Mouse (Mus musculus) cerebellum, adult 2 months (tissue): Measurements from ENCODE around the gene Zfp2. TPM values are rescaled to one million over a fixed set of nuclear protein-coding genes. Genes with fewer than 3 reads are reported as not detected.

Experiments
- DNase-seq, 2 experiments: peaks; one replicate each; pipeline ENCODE4 v3.0.0; 2021
- H3K27ac ChIP-seq: fragments of 200-500 bp; 2 replicates; pipeline ENCODE4 v1.5.1; 2012; ENCODE audit warnings: low read length, control low read depth, inconsistent platforms; ENCODE audit not compliant: insufficient read depth
- H3K27me3 ChIP-seq: fragments of 200-500 bp; 2 replicates; pipeline ENCODE4 v1.6.1; 2012; ENCODE audit warnings: inconsistent platforms, mild to moderate bottlenecking, low read length, moderate library complexity; ENCODE audit not compliant: control insufficient read depth, insufficient read depth
- H3K4me1 ChIP-seq: fragments of 200-500 bp; 2 replicates; pipeline ENCODE4 v1.6.1; 2011; ENCODE audit warnings: low read length; ENCODE audit not compliant: control insufficient read depth, insufficient read depth
- H3K4me3 ChIP-seq: fragments of 200-500 bp; replicated peaks from 2 replicates; pipeline ENCODE3; 2011; ENCODE audit warnings: mild to moderate bottlenecking, low read depth, low read length, control low read depth; ENCODE audit not compliant: insufficient read depth
- CTCF ChIP-seq: fragments of 200-500 bp; IDR thresholded peaks from 2 replicates; pipeline ENCODE4 v1.5.1; 2011; ENCODE audit warnings: low read depth, mild to moderate bottlenecking, control low read depth, low read length, moderate library complexity, borderline replicate concordance; ENCODE audit not compliant: insufficient read depth
- POLR2A ChIP-seq: fragments of 200-500 bp; IDR thresholded peaks from 2 replicates; pipeline ENCODE4 v1.6.1; 2011; ENCODE audit warnings: low read length, control low read depth, borderline replicate concordance; ENCODE audit not compliant: insufficient read depth
- WGBS: fragments of 180-500 bp; shearing (Covaris S2); methylation state at CpG from one replicate; pipeline ENCODE4 v1.1.7; 2018; 5-methylcytosine and 5-hydroxymethylcytosine counted together
- polyA plus RNA-seq: library from polyadenylated mRNA; depleted of rRNA; stranded (reverse); fragments of >200 nt; gene quantifications from 2 replicates; pipeline ENCODE4 v1.2.3, GENCODE M21; 2012; rRNA removed

Gene Zfp2
- polyA plus RNA-seq, 1 experiment = 19.2 TPM

DNA sequence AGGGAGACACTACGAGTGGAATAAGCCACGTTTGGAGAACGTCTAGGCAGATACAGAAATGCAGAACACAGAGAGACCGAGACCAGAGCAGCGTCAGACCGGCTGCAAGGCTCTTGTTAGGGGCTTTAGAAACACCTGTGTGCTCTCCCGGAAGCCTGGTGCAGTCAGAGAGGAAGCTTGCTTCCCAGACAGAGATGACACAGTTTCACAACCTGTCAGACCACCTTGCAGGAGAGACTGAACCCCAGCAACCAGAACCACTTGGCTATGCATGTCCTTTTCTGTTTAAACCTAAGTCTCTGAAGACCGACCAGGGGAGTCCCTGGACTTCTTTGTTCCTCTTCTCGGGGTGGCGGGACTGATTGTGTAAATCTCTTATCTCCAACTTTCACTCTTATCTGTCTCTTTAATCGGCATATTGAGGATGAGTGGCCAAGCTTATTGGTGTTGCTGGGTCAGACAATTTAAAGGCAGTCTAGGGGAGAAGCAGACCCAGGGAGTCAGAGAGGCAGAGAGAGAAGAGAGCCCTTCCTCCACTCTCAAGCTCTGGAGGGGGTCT, 65.7 kb downstream of the Zfp2 start, which contains the start of gene Grm6:
Grm6 (plus strand) TSS at position 509 of the 559 bp plus-strand sequence.
- 1% methylated on average over 11 of the region's 11 CpGs for WGBS
- no peak for DNase-seq
- Histone ChIP-seq H3K27me3 (peaks cover 4% of the 10 kb centered on the region; the same call in 1 of the 2 replicates), H3K4me3 (peak within 1 kb of the TSS; percentile 11), H3K27ac (no peak within 1 kb of the TSS), H3K4me1 (no peaks in the 10 kb centered on the region)
- TF ChIP-seq CTCF = no peak
- no peak for TF ChIP-seq POLR2A

DNA sequence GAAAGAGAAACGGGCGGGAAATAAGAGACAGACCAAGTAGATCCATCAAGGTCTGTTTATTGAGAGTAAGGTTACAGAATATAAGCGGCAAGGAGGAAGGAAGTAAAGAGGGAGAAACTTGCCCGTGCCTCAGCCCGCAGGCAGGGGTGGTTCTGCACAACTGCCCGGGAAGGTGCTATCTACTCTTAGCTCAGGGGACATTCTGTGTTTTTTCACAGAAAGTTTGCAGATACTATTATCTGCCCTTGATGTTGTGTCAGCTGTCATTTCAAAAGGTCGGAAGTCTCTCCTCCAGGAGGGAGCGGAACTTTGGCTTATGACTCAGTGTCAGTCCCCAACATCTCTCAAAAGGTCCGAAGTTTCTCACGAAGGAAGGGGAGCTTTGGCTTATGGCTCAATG, 66.7 kb downstream of the Zfp2 start:
- no peak for DNase-seq
- Histone ChIP-seq H3K27ac (no peak overlapping the region), H3K27me3 (peaks cover 4% of the 10 kb centered on the region; the same call in 1 of the 2 replicates), H3K4me1 (no peaks in the 10 kb centered on the region), H3K4me3 (no peak overlapping the region)
- 14% methylated on average over 10 of the region's 10 CpGs for WGBS
- TF ChIP-seq POLR2A (no peak), CTCF (no peak)

Other genes starting within 250 kb of the Zfp2 start
- gene Zfp354c, start 88.4 kb downstream of the Zfp2 start, polyA plus RNA-seq = 18.1 and 18.5 TPM in 2 replicates
- 1.5 and 1.7 TPM in 2 replicates for gene Zfp879, start 74.6 kb downstream of the Zfp2 start, polyA plus RNA-seq
- not detected in 2 replicates for gene Grm6, start 65.5 kb downstream of the Zfp2 start, polyA plus RNA-seq
- gene Zfp454, start 28.5 kb downstream of the Zfp2 start, polyA plus RNA-seq = 7.1 TPM in 2 replicates
- gene Zfp354b, start 15.5 kb upstream of the Zfp2 start, polyA plus RNA-seq = 3.5 and 3.6 TPM in 2 replicates
- gene 4933414I15Rik, start 27.6 kb upstream of the Zfp2 start, polyA plus RNA-seq = not detected in 2 replicates
- gene Prop1, start 37.6 kb upstream of the Zfp2 start, polyA plus RNA-seq = not detected in 2 replicates
- not detected in 2 replicates for gene Olfr1378, start 50.4 kb upstream of the Zfp2 start, polyA plus RNA-seq
- not detected in 2 replicates for gene Olfr1377, start 65.8 kb upstream of the Zfp2 start, polyA plus RNA-seq
- gene Olfr51, start 87.4 kb upstream of the Zfp2 start, polyA plus RNA-seq = not detected in 2 replicates
- gene Olfr54, start 98.1 kb upstream of the Zfp2 start, polyA plus RNA-seq = not detected in 2 replicates
- gene Olfr1375, start 131.9 kb upstream of the Zfp2 start, polyA plus RNA-seq = not detected in 2 replicates
- 10.6 and 11.1 TPM in 2 replicates for gene Zfp354a, start 143.1 kb upstream of the Zfp2 start, polyA plus RNA-seq